ENCODE assay signal across 22 mouse cellular contexts in genomic region chr5:69040045-69040444, GRCm38 (mm10).
A peak's percentile ranks its signal among the peaks of the same experiment; 100 is the strongest.
DNase-seq lines count a peak whose midpoint lies in the region; ATAC-seq and TF ChIP-seq lines count a peak whose summit lies in the region.
"Had no signal": no experiment of that assay in that cellular context is flagged by ENCODE, and none has a peak within 500 bp of the region (broad histone marks: within the 10 kb centered on the region; RNA-seq: fewer than 3 reads in every experiment).

No protein-coding gene starts in this region.

- peak; percentile 73 for ATAC-seq in forebrain, embryonic 11.5 days (replicated peaks; ENCODE audit: low FRiP score)
- no peak for ATAC-seq in forebrain, postnatal 0 days
- peak; percentile 26; the same call in 1 of the 2 replicates for ATAC-seq in forebrain, embryonic 14.5 days
- ATAC-seq in forebrain, embryonic 15.5 days (replicated peaks), result no peak
- peak; percentile 30; the same call in 1 of the 2 replicates for ATAC-seq in hindbrain, embryonic 16.5 days
- no peak for ATAC-seq in hindbrain, embryonic 12.5 days (ENCODE audit: low FRiP score)
- ATAC-seq in midbrain, postnatal 0 days (ENCODE audit: low FRiP score), result no peak
- ATAC-seq in midbrain, embryonic 11.5 days (ENCODE audit: low FRiP score), result no peak
- ATAC-seq: activated CD4-positive, CD25-positive, alpha-beta regulatory T cell, adult 4 months; intestine, postnatal 0 days had no signal

- no peak for DNase-seq in forebrain, embryonic 11.5 days (ENCODE audit: low spot score)
- no peak for DNase-seq in forebrain, postnatal 0 days
- DNase-seq in forebrain, embryonic 14.5 days (ENCODE audit: low spot score), result peak; percentile 28
- peak; percentile 9 for DNase-seq in midbrain, postnatal 0 days (ENCODE audit: low spot score)
- DNase-seq in midbrain, embryonic 11.5 days (ENCODE audit: low spot score, missing footprints), result no peak
- DNase-seq: adrenal gland, adult 8-10 months; adrenal gland, postnatal 25 days; cerebellum, adult 18-20 months; cerebellum, adult 9-10 months; cerebellum, postnatal 14 days; gastrocnemius, postnatal 25 days; heart, adult 18-20 months; heart, postnatal 14 days; heart, postnatal 4 days; kidney, adult 2 months had no signal

- H3K4me2 ChIP-seq in forebrain, embryonic 11.5 days (ENCODE audit: low read depth, low read length, severe bottlenecking), result no peak overlapping the region
- no peak overlapping the region for H3K4me2 ChIP-seq in forebrain, postnatal 0 days (ENCODE audit: low read depth)
- no peak overlapping the region for H3K4me2 ChIP-seq in forebrain, embryonic 14.5 days (ENCODE audit: low read length)
- H3K4me2 ChIP-seq in forebrain, embryonic 15.5 days (replicated peaks), result no peak overlapping the region
- H3K4me2 ChIP-seq in hindbrain, embryonic 16.5 days (ENCODE audit: low read length), result no peak overlapping the region
- no peak overlapping the region for H3K4me2 ChIP-seq in hindbrain, embryonic 12.5 days (replicated peaks)
- no peak overlapping the region for H3K4me2 ChIP-seq in midbrain, postnatal 0 days (ENCODE audit: low read depth, low read length, poor library complexity, severe bottlenecking)
- H3K4me2 ChIP-seq in midbrain, embryonic 11.5 days, result no peak overlapping the region
- H3K4me2 ChIP-seq: heart, embryonic 13.5 days had no signal

- no peaks in the 10 kb centered on the region for H3K36me3 ChIP-seq in forebrain, embryonic 11.5 days (ENCODE audit: control insufficient read depth, insufficient read depth, low read length)
- H3K36me3 ChIP-seq in forebrain, postnatal 0 days (ENCODE audit: insufficient read depth), result no peaks in the 10 kb centered on the region
- no peaks in the 10 kb centered on the region for H3K36me3 ChIP-seq in forebrain, embryonic 14.5 days (ENCODE audit: control insufficient read depth, insufficient read depth, low read length)
- no peaks in the 10 kb centered on the region for H3K36me3 ChIP-seq in forebrain, embryonic 15.5 days
- no peaks in the 10 kb centered on the region for H3K36me3 ChIP-seq in hindbrain, embryonic 16.5 days (ENCODE audit: control insufficient read depth, insufficient read depth, low read length)
- H3K36me3 ChIP-seq in hindbrain, embryonic 12.5 days, result no peaks in the 10 kb centered on the region
- H3K36me3 ChIP-seq in midbrain, postnatal 0 days (ENCODE audit: insufficient read depth, low read length), result no peaks in the 10 kb centered on the region
- H3K36me3 ChIP-seq in midbrain, embryonic 11.5 days (ENCODE audit: control insufficient read depth, insufficient read depth, low read length), result no peaks in the 10 kb centered on the region
- H3K36me3 ChIP-seq: heart, embryonic 10.5 days; heart, embryonic 13.5 days had no signal

- no peaks in the 10 kb centered on the region for H3K9me3 ChIP-seq in forebrain, embryonic 11.5 days (ENCODE audit: control insufficient read depth, low read length)
- no peaks in the 10 kb centered on the region for H3K9me3 ChIP-seq in forebrain, postnatal 0 days (ENCODE audit: low read length)
- no peaks in the 10 kb centered on the region for H3K9me3 ChIP-seq in forebrain, embryonic 14.5 days (replicated peaks; ENCODE audit: control insufficient read depth, low read length)
- no peaks in the 10 kb centered on the region for H3K9me3 ChIP-seq in forebrain, embryonic 15.5 days
- H3K9me3 ChIP-seq in hindbrain, embryonic 16.5 days (ENCODE audit: control insufficient read depth, low read length), result no peaks in the 10 kb centered on the region
- no peaks in the 10 kb centered on the region for H3K9me3 ChIP-seq in hindbrain, embryonic 12.5 days (replicated peaks)
- no peaks in the 10 kb centered on the region for H3K9me3 ChIP-seq in midbrain, postnatal 0 days (ENCODE audit: low read length)
- no peaks in the 10 kb centered on the region for H3K9me3 ChIP-seq in midbrain, embryonic 11.5 days (ENCODE audit: control insufficient read depth, low read length)
- H3K9me3 ChIP-seq: heart, embryonic 10.5 days had no signal

- 22% methylated on average over 4 of the region's 4 CpGs for WGBS in forebrain, embryonic 11.5 days
- WGBS in forebrain, postnatal 0 days, result 16% methylated on average over 4 of the region's 4 CpGs
- 2% methylated on average over 4 of the region's 4 CpGs for WGBS in forebrain, embryonic 14.5 days
- 9% methylated on average over 4 of the region's 4 CpGs for WGBS in forebrain, embryonic 15.5 days
- 53% methylated on average over 4 of the region's 4 CpGs for WGBS in hindbrain, embryonic 16.5 days
- 75% methylated on average over 4 of the region's 4 CpGs for WGBS in hindbrain, embryonic 12.5 days
- 49% methylated on average over 4 of the region's 4 CpGs for WGBS in midbrain, postnatal 0 days
- WGBS in midbrain, embryonic 11.5 days, result 68% methylated on average over 4 of the region's 4 CpGs

- H3K9ac ChIP-seq in forebrain, embryonic 11.5 days (ENCODE audit: low read length), result no peak overlapping the region
- H3K9ac ChIP-seq in forebrain, postnatal 0 days, result no peak overlapping the region
- no peak overlapping the region for H3K9ac ChIP-seq in forebrain, embryonic 14.5 days (ENCODE audit: low read length)
- no peak overlapping the region for H3K9ac ChIP-seq in forebrain, embryonic 15.5 days (replicated peaks)
- H3K9ac ChIP-seq in hindbrain, embryonic 16.5 days (ENCODE audit: low read depth, low read length), result no peak overlapping the region
- H3K9ac ChIP-seq in hindbrain, embryonic 12.5 days, result no peak overlapping the region
- H3K9ac ChIP-seq in midbrain, postnatal 0 days (replicated peaks; ENCODE audit: low read length, poor library complexity, severe bottlenecking), result no peak overlapping the region
- no peak overlapping the region for H3K9ac ChIP-seq in midbrain, embryonic 11.5 days (ENCODE audit: low read length)
- H3K9ac ChIP-seq: heart, embryonic 13.5 days had no signal

- H3K4me3 ChIP-seq in forebrain, embryonic 11.5 days (ENCODE audit: low read depth, low read length), result no peak overlapping the region
- no peak overlapping the region for H3K4me3 ChIP-seq in forebrain, postnatal 0 days (ENCODE audit: low read depth, low read length)
- no peak overlapping the region for H3K4me3 ChIP-seq in forebrain, embryonic 14.5 days (ENCODE audit: low read depth, low read length)
- H3K4me3 ChIP-seq in forebrain, embryonic 15.5 days, result no peak overlapping the region
- H3K4me3 ChIP-seq in hindbrain, embryonic 16.5 days (ENCODE audit: low read length), result no peak overlapping the region
- no peak overlapping the region for H3K4me3 ChIP-seq in hindbrain, embryonic 12.5 days
- H3K4me3 ChIP-seq in midbrain, postnatal 0 days (ENCODE audit: low read depth, low read length), result no peak overlapping the region
- H3K4me3 ChIP-seq in midbrain, embryonic 11.5 days (ENCODE audit: low read depth, low read length), result no peak overlapping the region
- H3K4me3 ChIP-seq: heart, embryonic 10.5 days; heart, embryonic 13.5 days had no signal

- no peaks in the 10 kb centered on the region for H3K27me3 ChIP-seq in forebrain, embryonic 11.5 days (ENCODE audit: control insufficient read depth, insufficient read depth, low read length)
- no peaks in the 10 kb centered on the region for H3K27me3 ChIP-seq in forebrain, postnatal 0 days (ENCODE audit: insufficient read depth, low read length)
- H3K27me3 ChIP-seq in forebrain, embryonic 14.5 days (replicated peaks; ENCODE audit: control insufficient read depth, insufficient read depth, low read length), result no peaks in the 10 kb centered on the region
- H3K27me3 ChIP-seq in forebrain, embryonic 15.5 days, result no peaks in the 10 kb centered on the region
- H3K27me3 ChIP-seq in hindbrain, embryonic 16.5 days (replicated peaks; ENCODE audit: control insufficient read depth, insufficient read depth, low read length), result no peaks in the 10 kb centered on the region
- no peaks in the 10 kb centered on the region for H3K27me3 ChIP-seq in hindbrain, embryonic 12.5 days
- H3K27me3 ChIP-seq in midbrain, postnatal 0 days (ENCODE audit: insufficient read depth, low read length), result no peaks in the 10 kb centered on the region
- H3K27me3 ChIP-seq in midbrain, embryonic 11.5 days (ENCODE audit: control insufficient read depth, insufficient read depth, low read length), result no peaks in the 10 kb centered on the region
- H3K27me3 ChIP-seq: heart, embryonic 13.5 days had no signal

- TF ChIP-seq CTCF in forebrain, postnatal 0 days (IDR thresholded peaks at IDR 0.05; ENCODE audit: low read depth), result no peak
- no peak for TF ChIP-seq CTCF in midbrain, postnatal 0 days (IDR thresholded peaks at IDR 0.05)

- H3K4me1 ChIP-seq in forebrain, embryonic 11.5 days (replicated peaks; ENCODE audit: control insufficient read depth, insufficient read depth, low read length), result no peaks in the 10 kb centered on the region
- H3K4me1 ChIP-seq in forebrain, postnatal 0 days (ENCODE audit: insufficient read depth), result no peaks in the 10 kb centered on the region
- no peaks in the 10 kb centered on the region; the same call in 1 of the 2 replicates for H3K4me1 ChIP-seq in forebrain, embryonic 14.5 days (ENCODE audit: control insufficient read depth, insufficient read depth, low read length)
- H3K4me1 ChIP-seq in forebrain, embryonic 15.5 days, result no peaks in the 10 kb centered on the region
- no peaks in the 10 kb centered on the region for H3K4me1 ChIP-seq in hindbrain, embryonic 16.5 days (ENCODE audit: control insufficient read depth, insufficient read depth, low read depth, low read length)
- H3K4me1 ChIP-seq in hindbrain, embryonic 12.5 days, result no peaks in the 10 kb centered on the region
- no peaks in the 10 kb centered on the region for H3K4me1 ChIP-seq in midbrain, postnatal 0 days (ENCODE audit: insufficient read depth, low read length)
- no peaks in the 10 kb centered on the region for H3K4me1 ChIP-seq in midbrain, embryonic 11.5 days (ENCODE audit: control insufficient read depth, insufficient read depth, low read length)
- H3K4me1 ChIP-seq: heart, embryonic 10.5 days; heart, embryonic 13.5 days had no signal

- no peak overlapping the region for H3K27ac ChIP-seq in forebrain, embryonic 11.5 days (ENCODE audit: low read depth, low read length)
- H3K27ac ChIP-seq in forebrain, postnatal 0 days (ENCODE audit: low read depth, low read length), result no peak overlapping the region
- H3K27ac ChIP-seq in forebrain, embryonic 14.5 days (ENCODE audit: low read depth, low read length), result no peak overlapping the region
- H3K27ac ChIP-seq in forebrain, embryonic 15.5 days (replicated peaks), result no peak overlapping the region
- H3K27ac ChIP-seq in hindbrain, embryonic 16.5 days (ENCODE audit: low read depth, low read length), result no peak overlapping the region
- H3K27ac ChIP-seq in hindbrain, embryonic 12.5 days, result no peak overlapping the region
- H3K27ac ChIP-seq in midbrain, postnatal 0 days (ENCODE audit: low read depth, low read length), result no peak overlapping the region
- H3K27ac ChIP-seq in midbrain, embryonic 11.5 days (ENCODE audit: low read depth, low read length), result no peak overlapping the region
- H3K27ac ChIP-seq: heart, embryonic 10.5 days; heart, embryonic 13.5 days had no signal

Comparison
In these comparisons a context has a peak if more than half of its experiments do, and no peak if none do; other contexts are left out.
1. ATAC-seq: peak in forebrain, embryonic 11.5 days (single experiment), forebrain, embryonic 14.5 days (single experiment) and hindbrain, embryonic 16.5 days (single experiment); none in forebrain, postnatal 0 days (single experiment), forebrain, embryonic 15.5 days (single experiment), hindbrain, embryonic 12.5 days (single experiment), midbrain, postnatal 0 days (single experiment) and midbrain, embryonic 11.5 days (single experiment).
2. DNase-seq: peak in forebrain, embryonic 14.5 days (single experiment) and midbrain, postnatal 0 days (single experiment); none in forebrain, embryonic 11.5 days (single experiment), forebrain, postnatal 0 days (single experiment) and midbrain, embryonic 11.5 days (single experiment).